Mouse (Mus musculus): ENCODE data around the gene Fam102b.

DNA sequence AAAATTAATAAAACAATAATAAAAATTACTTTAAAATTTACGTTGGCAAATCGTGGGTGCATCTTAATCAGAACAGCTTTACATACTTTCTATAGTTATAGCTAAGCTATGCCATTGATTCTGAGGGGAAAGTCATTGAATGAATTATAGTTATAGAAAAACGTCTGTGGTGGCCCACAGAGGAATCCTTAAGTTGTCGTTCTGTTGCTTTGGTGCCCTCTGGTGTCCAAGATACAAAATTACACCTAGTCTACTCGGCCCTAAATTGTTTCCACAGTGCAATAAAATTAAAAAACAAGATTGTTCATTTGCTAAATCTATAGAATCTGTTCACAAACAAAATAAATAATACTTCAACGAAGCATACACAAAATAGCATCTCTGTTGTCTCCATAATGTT lies 35.6 kb upstream of the Fam102b start:
- TF ChIP-seq GATA2 (IDR thresholded peaks at IDR 0.05; ENCODE audit: borderline replicate concordance, low read depth, low read length): no peak
- TF ChIP-seq CTCF (IDR thresholded peaks at IDR 0.05; ENCODE audit: low read depth, low read length): peak; percentile 36; the same call in 1 of the 2 replicates
- no peak for TF ChIP-seq TAL1 (conservative IDR thresholded peaks at IDR 0.05; ENCODE audit: low read depth, low read length)
